Mouse (Mus musculus): ENCODE results near the gene Rpl15.
A peak's percentile ranks its signal among the peaks of the same experiment; 100 is the strongest.
"Not testable (repeated sequence)": the region's sequence is repeated elsewhere in the genome, so short reads cannot be mapped to it uniquely, and the experiment has no call there.

Gene Rpl15

GRCm38 (mm10) chr14:18238131-18238749 is 33.0 kb downstream of the Rpl15 start:
- Histone ChIP-seq H3K27me3 (ENCODE audit: insufficient read depth, low read length) (no peaks in the 10 kb centered on the region), H3K4me1 (replicated peaks; ENCODE audit: low read depth, low read length) (peaks cover 27% of the 10 kb centered on the region), H3K9me3 (ENCODE audit: low read length) (peaks cover 10% of the 10 kb centered on the region), H3K36me3 (ENCODE audit: insufficient read depth, low read length) (no peaks in the 10 kb centered on the region), H3K4me3 (replicated peaks; ENCODE audit: low read length) (peak overlapping the region; percentile 95)
- no peak for TF ChIP-seq NANOG (IDR thresholded peaks at IDR 0.05; ENCODE audit: borderline replicate concordance, low read length)
- TF ChIP-seq CTCF (conservative IDR thresholded peaks at IDR 0.05; ENCODE audit: low read length), result no peak
- no peak for TF ChIP-seq POU5F1 (IDR thresholded peaks at IDR 0.05; ENCODE audit: borderline replicate concordance, low read length)

GRCm38 (mm10) chr14:18237381-18237780 is 33.8 kb downstream of the Rpl15 start:
- peaks cover 27% of the 10 kb centered on the region for H3K4me1 ChIP-seq (replicated peaks; ENCODE audit: low read depth, low read length)
- no peak for TF ChIP-seq POU5F1 (IDR thresholded peaks at IDR 0.05; ENCODE audit: borderline replicate concordance, low read length)
- no peak for TF ChIP-seq CTCF (conservative IDR thresholded peaks at IDR 0.05; ENCODE audit: low read length)
- TF ChIP-seq NANOG (IDR thresholded peaks at IDR 0.05; ENCODE audit: borderline replicate concordance, low read length), result no peak
- 0 out of 2 replicates have a peak, but pooled peaks cover 3% of the 10 kb centered on the region for H3K36me3 ChIP-seq (ENCODE audit: insufficient read depth, low read length)
- no peaks in the 10 kb centered on the region for H3K27me3 ChIP-seq (ENCODE audit: insufficient read depth, low read length)
- H3K4me3 ChIP-seq (replicated peaks; ENCODE audit: low read length), result peak overlapping the region; percentile 95
- H3K9me3 ChIP-seq (ENCODE audit: low read length), result peaks cover 13% of the 10 kb centered on the region

- Histone ChIP-seq H3K9me3 (ENCODE audit: low read length) (peaks cover 15% of the 10 kb centered on the region), H3K4me1 (replicated peaks; ENCODE audit: low read depth, low read length) (peaks cover 27% of the 10 kb centered on the region)
- not testable (repeated sequence) for H3K27me3 ChIP-seq (ENCODE audit: insufficient read depth, low read length); H3K4me3 ChIP-seq (replicated peaks; ENCODE audit: low read length); H3K36me3 ChIP-seq (ENCODE audit: insufficient read depth, low read length)
These were observed 34.5 kb downstream of the Rpl15 start for GRCm38 (mm10) chr14:18236496-18237235.

- no peak overlapping the region for H3K4me3 ChIP-seq (replicated peaks; ENCODE audit: low read length)
- 0 out of 2 replicates have a peak, but pooled peaks cover 5% of the 10 kb centered on the region for H3K36me3 ChIP-seq (ENCODE audit: insufficient read depth, low read length)
- peaks cover 21% of the 10 kb centered on the region for H3K9me3 ChIP-seq (ENCODE audit: low read length)
- peaks cover 15% of the 10 kb centered on the region for H3K4me1 ChIP-seq (replicated peaks; ENCODE audit: low read depth, low read length)
- no peak for TF ChIP-seq POU5F1 (IDR thresholded peaks at IDR 0.05; ENCODE audit: borderline replicate concordance, low read length)
- no peak for TF ChIP-seq NANOG (IDR thresholded peaks at IDR 0.05; ENCODE audit: borderline replicate concordance, low read length)
- TF ChIP-seq CTCF (conservative IDR thresholded peaks at IDR 0.05; ENCODE audit: low read length), result no peak
- H3K27me3 ChIP-seq (ENCODE audit: insufficient read depth, low read length), result no peaks in the 10 kb centered on the region
These were observed 36.9 kb downstream of the Rpl15 start for GRCm38 (mm10) chr14:18233981-18234960.

- TF ChIP-seq POU5F1 (IDR thresholded peaks at IDR 0.05; ENCODE audit: borderline replicate concordance, low read length) (no peak), NANOG (IDR thresholded peaks at IDR 0.05; ENCODE audit: borderline replicate concordance, low read length) (no peak), CTCF (conservative IDR thresholded peaks at IDR 0.05; ENCODE audit: low read length) (no peak)
- Histone ChIP-seq H3K4me3 (replicated peaks; ENCODE audit: low read length) (no peak overlapping the region), H3K9me3 (ENCODE audit: low read length) (peaks cover 25% of the 10 kb centered on the region), H3K27me3 (ENCODE audit: insufficient read depth, low read length) (no peaks in the 10 kb centered on the region), H3K36me3 (ENCODE audit: insufficient read depth, low read length) (0 out of 2 replicates have a peak, but pooled peaks cover 5% of the 10 kb centered on the region), H3K4me1 (replicated peaks; ENCODE audit: low read depth, low read length) (peaks cover 15% of the 10 kb centered on the region)
These were observed 38.1 kb downstream of the Rpl15 start for GRCm38 (mm10) chr14:18233076-18233475.

GRCm38 (mm10) chr14:18231866-18232265 is 39.3 kb downstream of the Rpl15 start:
- not testable (repeated sequence) for H3K27me3 ChIP-seq (ENCODE audit: insufficient read depth, low read length); H3K4me1 ChIP-seq (replicated peaks; ENCODE audit: low read depth, low read length); H3K4me3 ChIP-seq (replicated peaks; ENCODE audit: low read length); H3K36me3 ChIP-seq (ENCODE audit: insufficient read depth, low read length)
- H3K9me3 ChIP-seq (ENCODE audit: low read length), result peaks cover 35% of the 10 kb centered on the region

GRCm38 (mm10) chr14:18229751-18230150 is 41.4 kb downstream of the Rpl15 start:
- H3K4me3 ChIP-seq (replicated peaks; ENCODE audit: low read length); H3K36me3 ChIP-seq (ENCODE audit: insufficient read depth, low read length): not testable (repeated sequence)

GRCm38 (mm10) chr14:18226181-18226580 is 45.0 kb downstream of the Rpl15 start:
- not testable (repeated sequence) for H3K4me1 ChIP-seq (replicated peaks; ENCODE audit: low read depth, low read length); H3K4me3 ChIP-seq (replicated peaks; ENCODE audit: low read length); H3K27me3 ChIP-seq (ENCODE audit: insufficient read depth, low read length)
- H3K36me3 ChIP-seq (ENCODE audit: insufficient read depth, low read length), result peaks cover 19% of the 10 kb centered on the region
- peaks cover 48% of the 10 kb centered on the region for H3K9me3 ChIP-seq (ENCODE audit: low read length)

More at GRCm38 (mm10) chr14:18229751-18230150, 41.4 kb downstream of the Rpl15 start:
- not testable (repeated sequence) for H3K27me3 ChIP-seq (ENCODE audit: insufficient read depth, low read length); H3K4me1 ChIP-seq (replicated peaks; ENCODE audit: low read depth, low read length)
- H3K9me3 ChIP-seq (ENCODE audit: low read length), result peaks cover 52% of the 10 kb centered on the region

GRCm38 (mm10) chr14:18225431-18225830 is 45.8 kb downstream of the Rpl15 start:
- not testable (repeated sequence) for H3K27me3 ChIP-seq (ENCODE audit: insufficient read depth, low read length); H3K4me3 ChIP-seq (replicated peaks; ENCODE audit: low read length); H3K4me1 ChIP-seq (replicated peaks; ENCODE audit: low read depth, low read length)
- H3K36me3 ChIP-seq (ENCODE audit: insufficient read depth, low read length), result peaks cover 20% of the 10 kb centered on the region
- H3K9me3 ChIP-seq (ENCODE audit: low read length), result peaks cover 42% of the 10 kb centered on the region

Data from E14TG2a.4 (cell line).